Mouse (Mus musculus) bone marrow macrophage, adult 2 months (primary cell): ENCODE results near the gene Ak5.

Experiments
- CTCF ChIP-seq: IDR thresholded peaks from 2 replicates; pipeline ENCODE4 v1.5.1; 2012; ENCODE audit warnings: low read depth, mild to moderate bottlenecking, low read length, moderate library complexity
- POLR2A ChIP-seq: IDR thresholded peaks from 2 replicates; pipeline ENCODE4 v1.6.1; 2012; ENCODE audit warnings: mild to moderate bottlenecking, low read depth, low read length, borderline replicate concordance

GRCm38 (mm10) chr3:152477796-152478527 is 190.2 kb downstream of the Ak5 start:
- peak; percentile 64 for TF ChIP-seq CTCF
- peak; percentile 36; the same call in 1 of the 2 replicates for TF ChIP-seq POLR2A
